Mouse (Mus musculus) megakaryocyte, embryonic 14.5 days (primary cell): ENCODE measurements at regions not wholly inside any gene's neighbourhood (a gene's known extent, or its start where the extent isn't known, plus 50 kb on each side); places are given as distances from the start of the nearest gene placed in this dataset.

ENCODE experiments used
- FLI1 ChIP-seq: IDR thresholded peaks from 2 replicates; pipeline ENCODE4 v1.6.1; 2012; ENCODE audit warnings: low read length, inconsistent platforms, mixed read lengths
- GATA1 ChIP-seq: IDR thresholded peaks from 3 replicates; pipeline ENCODE4 v1.6.1; 2012; ENCODE audit warnings: mixed read lengths, low read length, inconsistent platforms, borderline replicate concordance

GRCm38 (mm10) chr13:83111503-83111902 lies 392.3 kb upstream of the Mef2c start:
- TF ChIP-seq GATA1, result peak; percentile 47; the same call in 1 of the 3 replicates
- TF ChIP-seq FLI1, result no peak
